Mouse (Mus musculus): ENCODE measurements at regions not wholly inside any gene's neighbourhood (a gene's known extent, or its start where the extent isn't known, plus 50 kb on each side); places are given as distances from the start of the nearest gene placed in this dataset.

GRCm38 (mm10) chr13:80946034-80946433 lies 62.9 kb downstream of the Arrdc3 start:
- DNase-seq = no peak

GRCm38 (mm10) chr13:80947705-80948104 lies 64.5 kb downstream of the Arrdc3 start:
- DNase-seq = no peak

GRCm38 (mm10) chr13:80949133-80949697 lies 66.0 kb downstream of the Arrdc3 start:
- no peak for DNase-seq

GRCm38 (mm10) chr13:80950239-80950638 lies 67.1 kb downstream of the Arrdc3 start:
- no peak for DNase-seq

- no peak for DNase-seq
Observed at GRCm38 (mm10) chr13:80950803-80951202, 67.6 kb downstream of the Arrdc3 start.

GRCm38 (mm10) chr13:80951327-80951726 lies 68.1 kb downstream of the Arrdc3 start:
- DNase-seq = no peak

- no peak for DNase-seq
Observed at GRCm38 (mm10) chr13:80952851-80953250, 69.7 kb downstream of the Arrdc3 start.

GRCm38 (mm10) chr13:80954059-80954645 lies 71.0 kb downstream of the Arrdc3 start:
- no peak for DNase-seq

GRCm38 (mm10) chr13:80956966-80957365 lies 73.8 kb downstream of the Arrdc3 start:
- DNase-seq = no peak

- DNase-seq = no peak
Observed at GRCm38 (mm10) chr13:80957419-80958139, 74.4 kb downstream of the Arrdc3 start.

GRCm38 (mm10) chr13:80959763-80960162 lies 76.6 kb downstream of the Arrdc3 start:
- no peak for DNase-seq

- no peak for DNase-seq
Observed at GRCm38 (mm10) chr13:80961985-80962617, 78.9 kb downstream of the Arrdc3 start.

GRCm38 (mm10) chr13:80962789-80963590 lies 79.8 kb downstream of the Arrdc3 start:
- DNase-seq = peak; percentile 57

- no peak for DNase-seq
Observed at GRCm38 (mm10) chr13:80963591-80963940, 80.4 kb downstream of the Arrdc3 start.

GRCm38 (mm10) chr13:80971664-80972063 lies 88.5 kb downstream of the Arrdc3 start:
- no peak for DNase-seq

GRCm38 (mm10) chr13:80974424-80974823 lies 91.2 kb downstream of the Arrdc3 start:
- DNase-seq = no peak

- DNase-seq = no peak
Observed at GRCm38 (mm10) chr13:80977266-80977665, 94.1 kb downstream of the Arrdc3 start.

GRCm38 (mm10) chr13:80981201-80981600 lies 98.0 kb downstream of the Arrdc3 start:
- DNase-seq = no peak

- no peak for DNase-seq
Observed at GRCm38 (mm10) chr13:80986657-80987056, 103.5 kb downstream of the Arrdc3 start.

GRCm38 (mm10) chr13:80989756-80990155 lies 106.6 kb downstream of the Arrdc3 start:
- DNase-seq = no peak

- no peak for DNase-seq
Observed at GRCm38 (mm10) chr13:80992342-80992741, 109.2 kb downstream of the Arrdc3 start.

- DNase-seq = no peak
Observed at GRCm38 (mm10) chr13:81008864-81009766, 125.9 kb downstream of the Arrdc3 start.
